Mouse (Mus musculus) embryonic facial prominence, embryonic 14.5 days (tissue): Measurements from ENCODE around the gene Atxn1. TPM values are rescaled to one million over a fixed set of nuclear protein-coding genes. Genes with fewer than 3 reads are reported as not detected.
A peak's percentile ranks its signal among the peaks of the same experiment; 100 is the strongest.

Experiments
- ATAC-seq: fragments of 200-750 bp; cut with Nextera tagmentation; 2 replicates; pipeline ENCODE4 v1.8.0; 2017; ENCODE audit warnings: low read depth, moderate number of reproducible peaks, moderate TSS enrichment
- DNase-seq: peaks from one replicate; pipeline ENCODE4 v3.0.0-alpha.2; 2015; ENCODE audit warnings: low spot score
- H3K27ac ChIP-seq: fragments of 300-500 bp; sonication (generic); replicated peaks from 2 replicates; pipeline ENCODE4 v1.5.1; 2014; ENCODE audit warnings: low read depth, mild to moderate bottlenecking, low read length, moderate library complexity
- H3K27me3 ChIP-seq: fragments of 300-500 bp; sonication (generic); replicated peaks from 2 replicates; pipeline ENCODE4 v1.6.1; 2014; ENCODE audit warnings: low read length; ENCODE audit not compliant: control insufficient read depth, insufficient read depth
- H3K36me3 ChIP-seq: fragments of 300-500 bp; sonication (generic); 2 replicates; pipeline ENCODE4 v1.6.1; 2014; ENCODE audit warnings: low read length, mixed read lengths; ENCODE audit not compliant: control insufficient read depth, insufficient read depth
- H3K4me1 ChIP-seq: fragments of 300-500 bp; sonication (generic); 2 replicates; pipeline ENCODE4 v1.6.1; 2014; ENCODE audit warnings: antibody characterized with exemption, low read length; ENCODE audit not compliant: control insufficient read depth, insufficient read depth
- H3K4me2 ChIP-seq: fragments of 300-500 bp; sonication (generic); 2 replicates; pipeline ENCODE4 v1.6.1; 2014; ENCODE audit warnings: low read depth, mild to moderate bottlenecking, low read length, moderate library complexity, mixed read lengths
- H3K4me3 ChIP-seq: fragments of 300-500 bp; sonication (generic); 2 replicates; pipeline ENCODE4 v1.5.1; 2014; ENCODE audit warnings: low read depth, mild to moderate bottlenecking, low read length
- H3K9ac ChIP-seq: fragments of 300-500 bp; sonication (generic); 2 replicates; pipeline ENCODE4 v1.6.1; 2014; ENCODE audit warnings: low read depth, mild to moderate bottlenecking, low read length, moderate library complexity, mixed read lengths
- H3K9me3 ChIP-seq: fragments of 300-500 bp; sonication (generic); 2 replicates; pipeline ENCODE4 v1.6.1; 2016; ENCODE audit warnings: low read length; ENCODE audit not compliant: control insufficient read depth
- WGBS: fragments of 180-500 bp; shearing (Covaris S2); extraction: QIAGEN DNeasy Blood & Tissue Kit; methylation state at CpG from one replicate; pipeline ENCODE4 v1.1.7; 2014; 5-methylcytosine and 5-hydroxymethylcytosine counted together
- polyA plus RNA-seq: library from polyadenylated mRNA; unstranded; fragments of >200 nt; fragmentation: Nextera tagmentation; extraction: Ambion mirVana; gene quantifications from 2 replicates; pipeline ENCODE4 v1.2.1, GENCODE M21; 2014

The Atxn1 gene
- polyA plus RNA-seq, 1 experiment from 2014 or later = 3.6 TPM

- no peaks in the 10 kb centered on the region for H3K27me3 ChIP-seq
- H3K9ac ChIP-seq = no peak overlapping the region
- H3K4me2 ChIP-seq = no peak overlapping the region
- no peak for ATAC-seq
- no peaks in the 10 kb centered on the region for H3K36me3 ChIP-seq
- WGBS = 60% methylated on average over 4 of the region's 4 CpGs
- H3K4me3 ChIP-seq = no peak overlapping the region
- DNase-seq = no peak
- H3K9me3 ChIP-seq = no peaks in the 10 kb centered on the region
- H3K27ac ChIP-seq = no peak overlapping the region
- no peaks in the 10 kb centered on the region for H3K4me1 ChIP-seq
These were observed 315.5 kb downstream of the Atxn1 start for GRCm38 (mm10) chr13:45649197-45649812.

GRCm38 (mm10) chr13:45643780-45644395 lies 320.9 kb downstream of the Atxn1 start:
- Histone ChIP-seq H3K9me3 (no peaks in the 10 kb centered on the region), H3K36me3 (no peaks in the 10 kb centered on the region), H3K9ac (no peak overlapping the region), H3K27ac (no peak overlapping the region), H3K4me1 (0 out of 2 replicates have a peak, but pooled peaks cover 4% of the 10 kb centered on the region), H3K4me2 (no peak overlapping the region), H3K27me3 (no peaks in the 10 kb centered on the region), H3K4me3 (no peak overlapping the region)
- WGBS = 48% methylated on average over 6 of the region's 6 CpGs
- DNase-seq (peak; percentile 70), ATAC-seq (peak; percentile 77)

- Histone ChIP-seq H3K4me1 (0 out of 2 replicates have a peak, but pooled peaks cover 4% of the 10 kb centered on the region), H3K36me3 (no peaks in the 10 kb centered on the region), H3K4me3 (no peak overlapping the region), H3K9me3 (no peaks in the 10 kb centered on the region), H3K27me3 (no peaks in the 10 kb centered on the region), H3K4me2 (no peak overlapping the region), H3K27ac (no peak overlapping the region), H3K9ac (no peak overlapping the region)
- WGBS = 70% methylated on average over 7 of the region's 7 CpGs
- DNase-seq = no peak
- no peak for ATAC-seq
These were observed 321.9 kb downstream of the Atxn1 start for GRCm38 (mm10) chr13:45642913-45643312.

- H3K4me3 ChIP-seq = no peak overlapping the region
- 62% methylated on average over 5 of the region's 5 CpGs for WGBS
- peak; percentile 81; the same call in 1 of the 2 replicates for ATAC-seq
These were observed 324.4 kb downstream of the Atxn1 start for GRCm38 (mm10) chr13:45640431-45640830.

GRCm38 (mm10) chr13:45638281-45638680 lies 326.5 kb downstream of the Atxn1 start:
- no peak for DNase-seq
- no peak for ATAC-seq
- WGBS = 94% methylated on average over 1 of the region's 1 CpGs

More at GRCm38 (mm10) chr13:45640431-45640830, 324.4 kb downstream of the Atxn1 start:
- 0 out of 2 replicates have a peak, but pooled peaks cover 4% of the 10 kb centered on the region for H3K4me1 ChIP-seq
- H3K9me3 ChIP-seq = no peaks in the 10 kb centered on the region
- H3K9ac ChIP-seq = no peak overlapping the region
- H3K27me3 ChIP-seq = no peaks in the 10 kb centered on the region
- H3K27ac ChIP-seq = no peak overlapping the region
- no peak overlapping the region for H3K4me2 ChIP-seq
- no peaks in the 10 kb centered on the region for H3K36me3 ChIP-seq
- DNase-seq = peak; percentile 32

GRCm38 (mm10) chr13:45637324-45637723 lies 327.5 kb downstream of the Atxn1 start:
- DNase-seq (no peak), ATAC-seq (no peak)
- WGBS = 56% methylated on average over 8 of the region's 8 CpGs
- no peak overlapping the region for H3K4me2 ChIP-seq
- H3K4me3 ChIP-seq = no peak overlapping the region
- no peaks in the 10 kb centered on the region for H3K4me1 ChIP-seq
- H3K9me3 ChIP-seq = no peaks in the 10 kb centered on the region
- no peak overlapping the region for H3K27ac ChIP-seq
- no peaks in the 10 kb centered on the region for H3K27me3 ChIP-seq
- no peaks in the 10 kb centered on the region for H3K36me3 ChIP-seq
- no peak overlapping the region for H3K9ac ChIP-seq

More at GRCm38 (mm10) chr13:45638281-45638680, 326.5 kb downstream of the Atxn1 start:
- Histone ChIP-seq H3K4me3 (no peak overlapping the region), H3K4me2 (no peak overlapping the region), H3K9me3 (no peaks in the 10 kb centered on the region), H3K27me3 (no peaks in the 10 kb centered on the region), H3K4me1 (no peaks in the 10 kb centered on the region), H3K9ac (no peak overlapping the region), H3K27ac (no peak overlapping the region), H3K36me3 (no peaks in the 10 kb centered on the region)

- no peak overlapping the region for H3K27ac ChIP-seq
- no peaks in the 10 kb centered on the region for H3K9me3 ChIP-seq
- no peaks in the 10 kb centered on the region for H3K27me3 ChIP-seq
- H3K4me2 ChIP-seq = no peak overlapping the region
- ATAC-seq (no peak), DNase-seq (no peak)
- H3K9ac ChIP-seq = no peak overlapping the region
- WGBS = 82% methylated on average over 3 of the region's 3 CpGs
- H3K4me1 ChIP-seq = no peaks in the 10 kb centered on the region
- no peaks in the 10 kb centered on the region for H3K36me3 ChIP-seq
- H3K4me3 ChIP-seq = no peak overlapping the region
These were observed 328.4 kb downstream of the Atxn1 start for GRCm38 (mm10) chr13:45636435-45636834.

- no peaks in the 10 kb centered on the region for H3K36me3 ChIP-seq
- H3K9me3 ChIP-seq = no peaks in the 10 kb centered on the region
- no peak overlapping the region for H3K4me2 ChIP-seq
- H3K9ac ChIP-seq = no peak overlapping the region
- H3K4me1 ChIP-seq = no peaks in the 10 kb centered on the region
- H3K27me3 ChIP-seq = no peaks in the 10 kb centered on the region
- ATAC-seq (no peak), DNase-seq (no peak)
- H3K27ac ChIP-seq = no peak overlapping the region
- H3K4me3 ChIP-seq = no peak overlapping the region
These were observed 330.9 kb downstream of the Atxn1 start for GRCm38 (mm10) chr13:45633918-45634317.

GRCm38 (mm10) chr13:45632133-45632532 lies 332.7 kb downstream of the Atxn1 start:
- ATAC-seq = no peak
- Histone ChIP-seq H3K4me3 (no peak overlapping the region), H3K36me3 (no peaks in the 10 kb centered on the region), H3K27ac (no peak overlapping the region), H3K4me2 (no peak overlapping the region), H3K9me3 (no peaks in the 10 kb centered on the region), H3K9ac (no peak overlapping the region), H3K4me1 (no peaks in the 10 kb centered on the region), H3K27me3 (no peaks in the 10 kb centered on the region)
- 79% methylated on average over 3 of the region's 3 CpGs for WGBS
- no peak for DNase-seq
